In genomic region chr1:186271436-186271835, GRCm38 (mm10) we compare ENCODE assay signal across 16 mouse cellular contexts.
"Had no signal": no experiment of that assay in that cellular context is flagged by ENCODE, and none has a peak within 500 bp of the region (broad histone marks: within the 10 kb centered on the region; RNA-seq: fewer than 3 reads in every experiment).

No protein-coding gene starts in this region.

- H3K4me1 ChIP-seq: liver, embryonic 13.5 days; stomach, embryonic 15.5 days had no signal

- H3K27me3 ChIP-seq: kidney, embryonic 15.5 days; liver, embryonic 13.5 days; stomach, embryonic 15.5 days had no signal

- H3K9me3 ChIP-seq: liver, embryonic 13.5 days; stomach, embryonic 15.5 days had no signal

- H3K4me3 ChIP-seq: kidney, embryonic 15.5 days; left cerebral cortex, adult 2 months; liver, embryonic 13.5 days; stomach, embryonic 15.5 days had no signal

- H3K27ac ChIP-seq: kidney, embryonic 15.5 days; left cerebral cortex, adult 2 months; liver, embryonic 13.5 days; stomach, embryonic 15.5 days had no signal

- H3K36me3 ChIP-seq: kidney, embryonic 15.5 days; liver, embryonic 13.5 days; stomach, embryonic 15.5 days had no signal

- DNase-seq: kidney, adult 8-10 months; kidney, postnatal 10 days; kidney, postnatal 36 days; layer of hippocampus, postnatal 36 days; liver, embryonic 13.5 days; lung, adult 2 months; lung, postnatal 14 days; lung, postnatal 4 days; midbrain, embryonic 14.5 days; right cerebral cortex, postnatal 25 days; spleen, adult 18-20 months; thymus, postnatal 36 days had no signal

- H3K9ac ChIP-seq: kidney, embryonic 15.5 days; liver, embryonic 13.5 days; stomach, embryonic 15.5 days had no signal

- H3K4me2 ChIP-seq: kidney, embryonic 15.5 days; liver, embryonic 13.5 days; midbrain, embryonic 11.5 days; stomach, embryonic 15.5 days had no signal
